Mouse (Mus musculus) monocyte, adult 5-6 weeks (primary cell): Measurements from ENCODE around the gene Prkar1b. TPM values are rescaled to one million over a fixed set of nuclear protein-coding genes. Genes with fewer than 3 reads are reported as not detected.
A peak's percentile ranks its signal among the peaks of the same experiment; 100 is the strongest.

Experiments
- ATAC-seq: fragments of 153-309, 156-312 bp; replicated peaks from 2 replicates; pipeline ENCODE4 v1.8.0; 2017; ENCODE audit warnings: mild to moderate bottlenecking; ENCODE audit not compliant: low TSS enrichment, insufficient number of reproducible peaks, severe bottlenecking, poor library complexity, low FRiP score
- total RNA-seq: library from RNA; stranded (forward); fragments of 200-1000, 200-491, 200-594 nt; gene quantifications from 3 replicates; pipeline ENCODE4 v1.2.3, GENCODE M21; 2017

Gene Prkar1b
- total RNA-seq, 1 experiment from 2014 or later, result 17.1 TPM

GRCm38 (mm10) chr5:139077311-139078155, 72.3 kb downstream of the Prkar1b start:
- ATAC-seq, result no peak

GRCm38 (mm10) chr5:139076450-139076849, 73.4 kb downstream of the Prkar1b start:
- no peak for ATAC-seq

GRCm38 (mm10) chr5:139075791-139076190, 74.0 kb downstream of the Prkar1b start:
- no peak for ATAC-seq

GRCm38 (mm10) chr5:139075125-139075524, 74.7 kb downstream of the Prkar1b start:
- ATAC-seq, result peak; percentile 78

GRCm38 (mm10) chr5:139073977-139074376, 75.8 kb downstream of the Prkar1b start:
- ATAC-seq, result no peak

GRCm38 (mm10) chr5:139072866-139073265, 76.9 kb downstream of the Prkar1b start:
- ATAC-seq, result no peak

GRCm38 (mm10) chr5:139066861-139067614, 82.8 kb downstream of the Prkar1b start:
- no peak for ATAC-seq

GRCm38 (mm10) chr5:139064611-139065010, 85.2 kb downstream of the Prkar1b start:
- ATAC-seq, result no peak

- no peak for ATAC-seq
These were observed 88.1 kb downstream of the Prkar1b start for GRCm38 (mm10) chr5:139061680-139062079.

- ATAC-seq, result no peak
These were observed 89.2 kb downstream of the Prkar1b start for GRCm38 (mm10) chr5:139060460-139061051.

GRCm38 (mm10) chr5:139053176-139053575, 96.6 kb downstream of the Prkar1b start:
- no peak for ATAC-seq

- ATAC-seq, result no peak
These were observed 98.5 kb downstream of the Prkar1b start for GRCm38 (mm10) chr5:139051276-139051675.

- no peak for ATAC-seq
These were observed 100.4 kb downstream of the Prkar1b start for GRCm38 (mm10) chr5:139049367-139049766.

GRCm38 (mm10) chr5:139047171-139047570, 102.6 kb downstream of the Prkar1b start:
- no peak for ATAC-seq

- ATAC-seq, result no peak
These were observed 103.2 kb downstream of the Prkar1b start for GRCm38 (mm10) chr5:139046636-139047035.

GRCm38 (mm10) chr5:139043546-139043945, 106.3 kb downstream of the Prkar1b start:
- ATAC-seq, result no peak

- no peak for ATAC-seq
These were observed 107.5 kb downstream of the Prkar1b start for GRCm38 (mm10) chr5:139042299-139042698.

GRCm38 (mm10) chr5:139035171-139035570, 114.6 kb downstream of the Prkar1b start:
- ATAC-seq, result no peak

GRCm38 (mm10) chr5:139034746-139035145, 115.1 kb downstream of the Prkar1b start:
- no peak for ATAC-seq
